Mouse (Mus musculus) kidney, embryonic 16.5 days (tissue): ENCODE results near the gene Olfr1368. TPM values are rescaled to one million over a fixed set of nuclear protein-coding genes. Genes with fewer than 3 reads are reported as not detected.
A peak's percentile ranks its signal among the peaks of the same experiment; 100 is the strongest.
"Not testable (repeated sequence)": the region's sequence is repeated elsewhere in the genome, so short reads cannot be mapped to it uniquely, and the experiment has no call there.

Source experiments
- ATAC-seq: fragments of 200-750 bp; cut with Nextera tagmentation; 2 replicates; pipeline ENCODE4 v1.8.0; 2017; ENCODE audit warnings: moderate TSS enrichment; ENCODE audit not compliant: low FRiP score, low TSS enrichment
- H3K27ac ChIP-seq: fragments of 300-500 bp; sonication (generic); 2 replicates; pipeline ENCODE4 v1.5.1; 2014; ENCODE audit warnings: low read length
- H3K27me3 ChIP-seq: fragments of 300-500 bp; sonication (generic); 2 replicates; pipeline ENCODE4 v1.6.1; 2014; ENCODE audit warnings: low read length, control low read depth, mixed read lengths; ENCODE audit not compliant: insufficient read depth
- H3K36me3 ChIP-seq: fragments of 300-500 bp; sonication (generic); 2 replicates; pipeline ENCODE4 v1.6.1; 2014; ENCODE audit warnings: low read length, control low read depth, mixed read lengths; ENCODE audit not compliant: insufficient read depth
- H3K4me1 ChIP-seq: fragments of 300-500 bp; sonication (generic); 2 replicates; pipeline ENCODE4 v1.6.1; 2014; ENCODE audit warnings: low read length, control low read depth, mixed read lengths; ENCODE audit not compliant: insufficient read depth
- H3K4me2 ChIP-seq: fragments of 300-500 bp; sonication (generic); replicated peaks from 2 replicates; pipeline ENCODE4 v1.6.1; 2014; ENCODE audit warnings: low read depth, low read length
- H3K4me3 ChIP-seq: fragments of 300-500 bp; sonication (generic); 2 replicates; pipeline ENCODE4 v1.5.1; 2014; ENCODE audit warnings: mild to moderate bottlenecking, low read length
- H3K9ac ChIP-seq: fragments of 300-500 bp; sonication (generic); replicated peaks from 2 replicates; pipeline ENCODE4 v1.6.1; 2014; ENCODE audit warnings: low read length
- H3K9me3 ChIP-seq: fragments of 300-500 bp; sonication (generic); 2 replicates; pipeline ENCODE4 v1.6.1; 2016; ENCODE audit warnings: low read length, control low read depth
- WGBS: fragments of 180-500 bp; shearing (Covaris S2); extraction: QIAGEN DNeasy Blood & Tissue Kit; methylation state at CpG from one replicate; pipeline ENCODE4 v1.1.7; 2014; 5-methylcytosine and 5-hydroxymethylcytosine counted together
- polyA plus RNA-seq: library from polyadenylated mRNA; unstranded; fragments of >200 nt; fragmentation: Nextera tagmentation; extraction: Ambion mirVana; gene quantifications from 2 replicates; pipeline ENCODE4 v1.2.1, GENCODE M21; 2015

Olfr1368 gene
- polyA plus RNA-seq, 1 experiment from 2014 or later: not detected

DNA sequence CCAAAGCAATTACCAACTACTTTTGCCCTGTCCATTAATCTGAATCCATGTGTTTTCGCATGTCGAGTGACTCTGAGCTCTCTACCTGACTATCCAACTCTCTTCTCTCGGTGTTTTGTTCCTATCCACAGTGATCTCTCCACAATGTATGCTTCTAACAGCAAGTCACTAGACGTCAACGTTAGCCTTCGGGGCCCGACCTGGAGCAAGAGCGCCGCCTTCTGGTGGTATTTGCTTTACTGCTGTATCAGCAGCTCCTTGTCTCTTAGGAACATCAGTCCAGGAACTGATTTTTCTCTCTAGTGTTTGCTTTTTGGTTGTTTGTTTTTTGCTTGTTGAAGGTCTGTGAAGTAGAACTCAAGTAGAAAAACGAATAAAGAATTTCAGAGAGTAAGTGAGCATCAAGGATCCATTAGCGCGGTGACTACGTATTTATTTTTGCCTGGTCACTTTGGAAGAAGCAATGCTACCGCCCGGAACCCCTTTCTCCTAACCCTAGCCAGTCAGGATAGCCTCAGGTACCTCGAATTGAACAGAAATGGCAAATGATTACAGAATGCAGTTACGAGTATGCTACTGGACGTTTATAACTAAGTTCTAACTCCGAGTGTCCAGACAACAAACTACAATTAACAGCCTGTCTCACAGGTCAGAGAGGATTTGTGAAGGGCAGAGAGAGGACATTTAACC, 13.3 kb upstream of the Olfr1368 start:
- Histone ChIP-seq H3K4me3 (peak overlapping the region; percentile 64), H3K27me3 (no peaks in the 10 kb centered on the region), H3K27ac (no peak overlapping the region), H3K9me3 (no peaks in the 10 kb centered on the region), H3K36me3 (no peaks in the 10 kb centered on the region), H3K9ac (peak overlapping the region; percentile 71), H3K4me1 (peaks cover 4% of the 10 kb centered on the region; the same call in 1 of the 2 replicates), H3K4me2 (peak overlapping the region; percentile 99)
- WGBS: 1% methylated on average over 19 of the region's 19 CpGs
- peak; percentile 52 for ATAC-seq

DNA sequence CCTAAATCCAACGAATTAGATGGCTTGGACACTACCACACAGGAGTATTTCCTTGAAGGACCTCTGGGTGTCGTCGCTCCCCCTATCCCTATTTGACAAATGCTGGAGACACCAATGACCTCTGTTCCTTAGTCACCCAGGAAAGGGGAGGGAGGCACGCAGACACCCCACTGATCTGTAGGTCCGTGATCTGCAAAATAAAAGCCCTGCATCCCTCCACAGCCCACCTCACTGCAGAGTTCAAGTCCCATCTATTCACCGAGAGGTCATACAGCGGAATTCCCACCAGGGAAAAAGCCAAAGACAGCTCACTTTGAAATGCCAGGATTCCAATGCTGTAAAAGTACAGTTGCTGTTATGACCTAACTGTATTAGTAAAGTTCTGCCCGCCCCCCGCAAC, 12.4 kb upstream of the Olfr1368 start:
- Histone ChIP-seq H3K4me1 (peaks cover 4% of the 10 kb centered on the region; the same call in 1 of the 2 replicates), H3K36me3 (no peaks in the 10 kb centered on the region), H3K9ac (no peak overlapping the region), H3K9me3 (no peaks in the 10 kb centered on the region), H3K4me3 (peak overlapping the region; percentile 64), H3K27ac (no peak overlapping the region), H3K4me2 (peak overlapping the region; percentile 99), H3K27me3 (no peaks in the 10 kb centered on the region)
- ATAC-seq: no peak
- 9% methylated on average over 9 of the region's 9 CpGs for WGBS

DNA sequence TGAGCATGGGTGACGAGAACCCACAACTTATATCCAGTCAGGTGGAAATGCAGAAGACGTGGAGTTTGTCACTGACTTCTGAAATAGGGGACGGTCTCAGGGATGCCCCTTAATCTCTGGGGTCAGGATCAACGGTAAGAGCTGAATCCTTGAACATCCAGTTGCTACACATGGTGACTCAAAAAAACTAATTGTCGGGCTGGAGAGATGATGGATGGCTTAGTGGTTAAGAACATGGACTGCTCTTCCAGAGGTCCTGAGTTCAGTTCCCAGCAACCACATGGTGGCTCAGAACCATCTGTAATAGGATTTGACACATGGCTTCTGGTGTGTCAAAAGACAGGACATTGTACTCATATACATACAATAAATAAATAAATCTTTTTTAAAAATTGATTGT, 10.2 kb upstream of the Olfr1368 start:
- no peak overlapping the region for H3K4me2 ChIP-seq
- H3K9me3 ChIP-seq: no peaks in the 10 kb centered on the region
- no peaks in the 10 kb centered on the region for H3K27me3 ChIP-seq
- H3K27ac ChIP-seq: no peak overlapping the region
- no peak for ATAC-seq
- H3K4me3 ChIP-seq: no peak overlapping the region
- no peaks in the 10 kb centered on the region for H3K36me3 ChIP-seq
- H3K4me1 ChIP-seq: peaks cover 4% of the 10 kb centered on the region; the same call in 1 of the 2 replicates
- no peak overlapping the region for H3K9ac ChIP-seq
- 74% methylated on average over 5 of the region's 5 CpGs for WGBS

DNA sequence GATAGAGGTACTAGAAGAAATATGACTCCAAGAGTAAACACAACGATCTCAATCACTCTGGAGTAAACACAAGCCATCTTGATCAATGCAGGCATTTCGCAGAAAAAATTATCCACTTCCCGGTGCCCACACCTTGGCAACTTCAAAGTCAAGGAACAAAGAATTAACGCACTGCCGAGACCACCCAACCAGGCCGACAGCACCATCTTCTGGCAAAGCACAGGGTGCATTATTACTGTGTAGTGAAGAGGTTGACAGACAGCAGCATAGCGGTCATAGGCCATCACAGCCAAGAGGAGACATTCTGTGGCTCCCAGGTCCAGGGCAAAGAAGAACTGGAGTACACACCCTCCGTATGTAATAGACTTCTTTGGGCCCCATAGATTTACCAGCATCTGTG, 3.2 kb downstream of the Olfr1368 start:
- Histone ChIP-seq H3K27me3 (no peaks in the 10 kb centered on the region), H3K4me3 (no peak overlapping the region), H3K4me2 (no peak overlapping the region), H3K27ac (no peak overlapping the region), H3K9ac (no peak overlapping the region), H3K4me1 (no peaks in the 10 kb centered on the region), H3K9me3 (no peaks in the 10 kb centered on the region), H3K36me3 (no peaks in the 10 kb centered on the region)
- 40% methylated on average over 8 of the region's 8 CpGs for WGBS
- no peak for ATAC-seq

DNA sequence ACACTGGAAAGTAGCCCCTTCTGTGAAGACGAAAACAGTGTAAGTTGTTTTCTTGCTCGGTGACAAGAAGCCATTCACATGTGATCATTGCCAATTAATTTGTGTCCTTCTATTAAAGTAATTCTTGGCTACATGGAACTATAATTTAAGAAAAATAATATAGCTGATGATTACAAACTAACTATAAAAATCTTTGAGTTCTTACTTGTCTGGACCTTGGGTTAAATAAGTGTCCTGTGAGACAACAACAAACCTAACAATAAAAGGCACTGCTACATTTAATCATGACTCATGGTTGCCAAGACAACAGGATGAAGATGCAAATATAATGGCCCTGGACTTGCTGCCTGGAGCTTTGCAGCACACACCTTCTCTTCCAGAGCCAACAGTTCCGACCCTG, 16.3 kb downstream of the Olfr1368 start, which contains the start of gene Olfr263:
Gene Olfr263, plus strand, starts transcription at position 301 of the 400 bp plus-strand sequence.
- H3K4me2 ChIP-seq, H3K27me3 ChIP-seq, H3K9me3 ChIP-seq, H3K4me1 ChIP-seq, H3K36me3 ChIP-seq, H3K4me3 ChIP-seq, H3K9ac ChIP-seq, ATAC-seq, H3K27ac ChIP-seq: not testable (repeated sequence)
- WGBS: 87% methylated on average over 3 of the region's 3 CpGs

DNA sequence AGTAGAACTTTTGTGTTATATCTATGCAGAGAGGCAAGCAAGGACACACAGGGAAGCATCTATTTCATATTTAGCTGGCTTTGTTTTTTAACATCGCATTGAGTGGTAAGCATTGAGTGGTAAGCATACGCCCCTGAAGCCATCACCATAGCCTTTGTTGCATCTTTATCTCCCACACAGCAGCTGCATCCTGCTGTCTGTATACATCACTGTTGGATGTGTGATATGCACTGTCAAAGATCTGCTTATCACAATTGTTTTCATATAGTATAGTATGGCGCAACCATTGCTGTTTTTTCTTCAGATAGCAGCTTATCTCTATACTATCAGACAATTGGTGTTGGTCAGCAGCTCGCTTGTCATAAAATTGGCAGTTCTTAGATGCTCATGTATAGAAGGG, 31.5 kb downstream of the Olfr1368 start:
- H3K4me1 ChIP-seq: no peaks in the 10 kb centered on the region
- no peaks in the 10 kb centered on the region for H3K9me3 ChIP-seq
- H3K27me3 ChIP-seq: no peaks in the 10 kb centered on the region
- no peak overlapping the region for H3K4me2 ChIP-seq
- no peaks in the 10 kb centered on the region for H3K36me3 ChIP-seq
- no peak for ATAC-seq
- no peak overlapping the region for H3K27ac ChIP-seq
- no peak overlapping the region for H3K9ac ChIP-seq
- 86% methylated on average over 4 of the region's 4 CpGs for WGBS
- no peak overlapping the region for H3K4me3 ChIP-seq

GRCm38 (mm10) chr13:21111183-21111582, 34.5 kb downstream of the Olfr1368 start, which contains the start of gene Olfr1369-ps1:
Olfr1369-ps1 (plus strand) TSS chr13:21111483.
- H3K36me3 ChIP-seq, H3K4me3 ChIP-seq, H3K27ac ChIP-seq, ATAC-seq, H3K27me3 ChIP-seq, H3K4me2 ChIP-seq, H3K4me1 ChIP-seq, H3K9ac ChIP-seq, H3K9me3 ChIP-seq: not testable (repeated sequence)
- WGBS: 84% methylated on average over 3 of the region's 3 CpGs

DNA sequence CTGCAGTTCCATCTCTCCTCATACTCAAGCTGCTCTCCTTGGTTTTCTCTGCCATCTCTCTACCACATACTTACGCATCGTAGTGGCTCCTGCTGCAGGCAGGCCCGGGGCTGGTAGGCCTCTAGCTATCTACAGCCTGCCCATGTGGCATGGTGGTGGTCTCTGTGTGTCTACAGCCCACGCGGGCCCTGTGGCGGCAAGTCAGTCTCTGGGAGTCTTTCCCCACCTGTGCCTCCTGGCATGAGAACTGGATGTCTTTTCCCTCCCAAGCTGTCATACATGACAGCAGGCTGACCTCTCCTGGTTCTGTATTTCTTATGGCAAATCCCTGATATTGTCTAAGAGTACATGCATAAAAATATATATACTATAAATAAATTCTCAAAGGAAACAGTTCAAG, 35.2 kb downstream of the Olfr1368 start:
- no peak overlapping the region for H3K27ac ChIP-seq
- H3K9ac ChIP-seq: no peak overlapping the region
- ATAC-seq: no peak
- no peaks in the 10 kb centered on the region for H3K4me1 ChIP-seq
- H3K4me2 ChIP-seq: no peak overlapping the region
- H3K4me3 ChIP-seq: no peak overlapping the region
- H3K9me3 ChIP-seq: no peaks in the 10 kb centered on the region
- H3K36me3 ChIP-seq: no peaks in the 10 kb centered on the region
- WGBS: 90% methylated on average over 6 of the region's 6 CpGs
- H3K27me3 ChIP-seq: no peaks in the 10 kb centered on the region

- H3K36me3 ChIP-seq: no peaks in the 10 kb centered on the region
- WGBS: 93% methylated on average over 3 of the region's 3 CpGs
- H3K27me3 ChIP-seq: no peaks in the 10 kb centered on the region
- no peak overlapping the region for H3K4me3 ChIP-seq
- no peaks in the 10 kb centered on the region for H3K9me3 ChIP-seq
- no peak for ATAC-seq
- H3K9ac ChIP-seq: no peak overlapping the region
- H3K4me2 ChIP-seq: no peak overlapping the region
- no peaks in the 10 kb centered on the region for H3K4me1 ChIP-seq
- H3K27ac ChIP-seq: no peak overlapping the region
Measured at GRCm38 (mm10) chr13:21109759-21110158, 35.9 kb downstream of the Olfr1368 start.
